Mouse (Mus musculus): Measurements from ENCODE around the gene Tmem117.

DNA sequence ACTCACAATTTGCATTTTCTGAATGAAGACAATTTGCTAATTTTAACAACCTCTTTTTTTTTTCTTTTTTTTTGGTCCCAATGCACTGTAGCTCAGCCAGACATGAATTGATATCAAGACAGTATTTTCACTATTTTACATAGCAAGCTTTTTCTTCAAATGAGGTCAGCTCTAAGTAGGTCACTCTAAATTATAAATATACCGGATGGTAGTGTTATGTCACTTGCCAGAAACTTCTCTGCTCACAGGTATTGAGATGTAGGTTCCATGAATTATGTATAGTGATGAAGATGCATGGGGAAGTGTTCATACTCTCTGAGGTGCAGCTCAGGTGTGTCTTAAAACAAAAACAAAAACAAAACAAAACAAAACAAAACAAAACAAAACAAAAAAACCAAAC lies 264.2 kb downstream of the Tmem117 start:
- TF ChIP-seq GABPA (IDR thresholded peaks at IDR 0.05; ENCODE audit: low read depth, low read length) (no peak), ZNF384 (IDR thresholded peaks at IDR 0.05; ENCODE audit: low read depth, low read length) (no peak), SMC3 (IDR thresholded peaks at IDR 0.05; ENCODE audit: low read depth, low read length) (no peak), SIN3A (IDR thresholded peaks at IDR 0.05; ENCODE audit: low read length) (no peak), POLR2A (IDR thresholded peaks at IDR 0.05; ENCODE audit: control insufficient read depth in 1 of 2, insufficient read depth in 1 of 2, low read depth in 1 of 2, low read length in 2 of 2, poor library complexity in 1 of 2) (no peak), CTCF (IDR thresholded peaks at IDR 0.05 in 2 of 3, conservative IDR thresholded peaks at IDR 0.05 in 1 of 3; ENCODE audit: control insufficient read depth in 1 of 3, insufficient read depth in 1 of 3, low read depth in 2 of 3, low read length in 3 of 3, poor library complexity in 1 of 3, severe bottlenecking in 1 of 3) (no peak), NRF1 (IDR thresholded peaks at IDR 0.05; ENCODE audit: insufficient read depth, low read depth, low read length, poor library complexity, severe bottlenecking) (no peak), ETS1 (IDR thresholded peaks at IDR 0.05; ENCODE audit: low read depth, low read length) (no peak), MAX (IDR thresholded peaks at IDR 0.05; ENCODE audit: low read length) (no peak), BHLHE40 (IDR thresholded peaks at IDR 0.05; ENCODE audit: borderline replicate concordance, low read depth, low read length) (no peak), USF1 (IDR thresholded peaks at IDR 0.05; ENCODE audit: low read depth, low read length) (no peak)
